Mouse (Mus musculus) lung, adult 2 months (tissue): Measurements from ENCODE around the gene Gm43552.

Source experiments
- CTCF ChIP-seq: fragments of 200-500 bp; IDR thresholded peaks from 2 replicates; pipeline ENCODE4 v1.5.1; 2011; ENCODE audit warnings: mild to moderate bottlenecking, low read length, control low read depth; ENCODE audit not compliant: insufficient read depth
- POLR2A ChIP-seq: fragments of 200-500 bp; IDR thresholded peaks from 2 replicates; pipeline ENCODE4 v1.6.1; 2011; ENCODE audit warnings: low read depth, mild to moderate bottlenecking, control low read depth, low read length, borderline replicate concordance; ENCODE audit errors: extremely low read depth

DNA sequence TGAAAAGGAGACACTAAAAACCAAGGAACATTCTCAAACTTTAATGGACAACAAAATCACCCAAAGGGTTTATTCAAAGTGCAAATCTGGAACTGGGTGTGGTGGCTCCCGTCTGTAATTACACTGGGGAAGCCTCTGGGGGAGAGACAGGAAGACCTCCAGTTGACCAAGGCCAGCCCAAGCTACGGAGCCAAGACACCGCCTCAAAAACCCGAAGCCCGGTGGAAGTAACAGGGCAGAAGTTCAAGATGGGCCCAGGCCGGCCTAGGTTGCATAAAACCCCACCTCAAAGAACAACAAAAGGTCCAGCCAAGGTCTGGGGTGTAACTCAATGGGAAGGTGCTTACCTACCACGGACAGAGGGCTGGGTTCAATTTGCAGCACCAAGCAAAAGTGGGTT, 3.9 kb downstream of the Gm43552 start:
- TF ChIP-seq POLR2A = no peak
- no peak for TF ChIP-seq CTCF
